Mouse (Mus musculus) liver, adult 2 months (tissue): ENCODE measurements around the gene Unc5c. TPM values are rescaled to one million over a fixed set of nuclear protein-coding genes. Genes with fewer than 3 reads are reported as not detected.

ENCODE experiments used
- DNase-seq: peaks from one replicate; pipeline ENCODE4 v3.0.0-alpha.2; 2011; ENCODE audit warnings: low read depth, low spot score; ENCODE audit errors: extremely low read depth
- H3K27ac ChIP-seq: fragments of 200-500 bp; replicated peaks from 2 replicates; pipeline ENCODE4 v1.5.1; 2012; ENCODE audit warnings: low read depth, mild to moderate bottlenecking, control low read depth, inconsistent platforms, low read length; ENCODE audit not compliant: insufficient read depth
- H3K27me3 ChIP-seq: fragments of 200-500 bp; 2 replicates; pipeline ENCODE4 v1.6.1; 2012; ENCODE audit warnings: mild to moderate bottlenecking, moderate library complexity, low read length, inconsistent platforms; ENCODE audit not compliant: control insufficient read depth, insufficient read depth
- H3K36me3 ChIP-seq: fragments of 200-500 bp; 2 replicates; pipeline ENCODE4 v1.6.1; 2012; ENCODE audit warnings: low read length, inconsistent platforms; ENCODE audit not compliant: control insufficient read depth, insufficient read depth
- H3K4me1 ChIP-seq: fragments of 200-500 bp; 2 replicates; pipeline ENCODE4 v1.6.1; 2011; ENCODE audit warnings: low read length; ENCODE audit not compliant: control insufficient read depth, insufficient read depth
- H3K4me3 ChIP-seq: fragments of 200-500 bp; 2 replicates; pipeline ENCODE4 v1.5.1; 2011; ENCODE audit warnings: low read depth, mild to moderate bottlenecking, control low read depth, low read length, moderate library complexity; ENCODE audit not compliant: insufficient read depth
- H3K79me2 ChIP-seq: fragments of 200-500 bp; 2 replicates; pipeline ENCODE4 v1.6.1; 2012; ENCODE audit warnings: inconsistent platforms, mild to moderate bottlenecking, low read length, moderate library complexity; ENCODE audit not compliant: control insufficient read depth, insufficient read depth
- H3K9ac ChIP-seq: fragments of 200-500 bp; 2 replicates; pipeline ENCODE4 v1.6.1; 2012; ENCODE audit warnings: low read depth, mild to moderate bottlenecking, control low read depth, inconsistent platforms, low read length
- CTCF ChIP-seq: fragments of 200-500 bp; IDR thresholded peaks from 2 replicates; pipeline ENCODE4 v1.5.1; 2011; ENCODE audit warnings: low read depth, low read length, control low read depth
- POLR2A ChIP-seq: fragments of 200-500 bp; IDR thresholded peaks from 2 replicates; pipeline ENCODE4 v1.6.1; 2011; ENCODE audit warnings: low read length, control low read depth; ENCODE audit not compliant: insufficient read depth; ENCODE audit errors: extremely low read depth
- WGBS: fragments of 180-500 bp; shearing (Covaris S2); methylation state at CpG from one replicate; pipeline ENCODE4 v1.1.7; 2018; 5-methylcytosine and 5-hydroxymethylcytosine counted together
- polyA plus RNA-seq: library from polyadenylated mRNA; depleted of rRNA; stranded (reverse); fragments of >200 nt; gene quantifications from 2 replicates; pipeline ENCODE4 v1.2.3, GENCODE M21; 2012
- total RNA-seq: library from RNA; depleted of rRNA; stranded (reverse); fragments of >200 nt; gene quantifications from 2 replicates; pipeline ENCODE4 v1.2.3, GENCODE M21; 2014

Unc5c gene
- total and polyA plus RNA-seq, 2 experiments, result not detected

GRCm38 (mm10) chr3:141660065-141661062, 195.3 kb downstream of the Unc5c start:
- no peaks in the 10 kb centered on the region for H3K79me2 ChIP-seq
- H3K9ac ChIP-seq, result no peak overlapping the region
- H3K4me3 ChIP-seq, result no peak overlapping the region
- TF ChIP-seq POLR2A (no peak), CTCF (no peak)
- WGBS, result 56% methylated on average over 15 of the region's 15 CpGs
- no peak overlapping the region for H3K27ac ChIP-seq
- no peaks in the 10 kb centered on the region for H3K36me3 ChIP-seq
- no peaks in the 10 kb centered on the region for H3K27me3 ChIP-seq
- no peak for DNase-seq
- no peaks in the 10 kb centered on the region for H3K4me1 ChIP-seq

DNA sequence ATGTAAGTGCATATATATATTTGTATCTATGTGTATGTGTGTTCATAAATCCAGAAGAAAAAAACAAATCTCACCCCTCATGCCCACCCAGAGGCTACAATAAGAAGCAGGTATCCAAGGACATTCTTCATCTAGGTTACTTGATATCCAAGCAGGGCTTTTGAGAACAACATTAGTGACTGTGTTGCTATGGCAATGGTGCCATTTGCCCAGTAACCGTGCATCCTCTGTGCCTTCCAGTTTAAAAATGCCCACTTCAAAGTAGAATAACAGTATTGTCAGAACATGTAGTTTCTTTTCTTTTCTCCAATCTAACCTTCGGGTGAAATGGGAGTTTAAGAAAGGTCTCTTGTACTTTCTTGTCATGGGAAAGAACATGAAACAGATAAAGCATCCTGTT, 224.1 kb downstream of the Unc5c start:
- no peak for DNase-seq
- Histone ChIP-seq H3K36me3 (no peaks in the 10 kb centered on the region), H3K9ac (no peak overlapping the region), H3K4me3 (no peak overlapping the region), H3K4me1 (no peaks in the 10 kb centered on the region), H3K27ac (no peak overlapping the region), H3K27me3 (no peaks in the 10 kb centered on the region), H3K79me2 (no peaks in the 10 kb centered on the region)
- WGBS, result 63% methylated on average over 2 of the region's 2 CpGs
- TF ChIP-seq POLR2A (no peak), CTCF (no peak)

- Histone ChIP-seq H3K79me2 (no peaks in the 10 kb centered on the region), H3K4me3 (no peak overlapping the region), H3K4me1 (no peaks in the 10 kb centered on the region), H3K9ac (no peak overlapping the region), H3K27ac (no peak overlapping the region), H3K36me3 (no peaks in the 10 kb centered on the region), H3K27me3 (no peaks in the 10 kb centered on the region)
- WGBS, result 71% methylated on average over 1 of the region's 1 CpGs
- DNase-seq, result no peak
- TF ChIP-seq POLR2A (no peak), CTCF (no peak)
Observed at GRCm38 (mm10) chr3:141690676-141691075, 225.7 kb downstream of the Unc5c start.

DNA sequence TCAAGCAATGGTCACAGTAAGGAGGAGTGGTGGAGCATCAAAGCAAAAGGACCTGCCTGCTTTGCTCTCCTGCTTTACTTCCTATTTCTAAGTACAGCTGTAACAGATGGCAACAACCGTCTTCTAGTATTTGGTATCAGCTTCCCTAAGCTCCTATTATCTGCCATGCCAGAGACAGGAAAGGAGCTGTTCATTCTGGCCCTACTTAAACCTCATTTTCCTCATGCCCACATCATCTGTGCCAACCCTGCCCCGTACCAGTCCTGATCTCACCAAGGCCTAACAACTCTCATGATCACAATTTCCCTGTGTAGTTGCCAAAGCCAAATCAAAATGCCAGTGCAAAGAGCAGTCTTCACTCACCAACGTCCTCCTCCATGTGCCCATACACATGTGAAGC, 226.4 kb downstream of the Unc5c start:
- no peak overlapping the region for H3K27ac ChIP-seq
- H3K36me3 ChIP-seq, result no peaks in the 10 kb centered on the region
- no peaks in the 10 kb centered on the region for H3K79me2 ChIP-seq
- no peaks in the 10 kb centered on the region for H3K4me1 ChIP-seq
- 64% methylated on average over 3 of the region's 3 CpGs for WGBS
- TF ChIP-seq POLR2A, result no peak
- no peak for TF ChIP-seq CTCF
- H3K9ac ChIP-seq, result no peak overlapping the region
- no peak for DNase-seq
- no peaks in the 10 kb centered on the region for H3K27me3 ChIP-seq
- H3K4me3 ChIP-seq, result no peak overlapping the region

GRCm38 (mm10) chr3:141691846-141692245, 226.8 kb downstream of the Unc5c start:
- Histone ChIP-seq H3K27ac (no peak overlapping the region), H3K27me3 (no peaks in the 10 kb centered on the region), H3K4me1 (no peaks in the 10 kb centered on the region), H3K9ac (no peak overlapping the region), H3K4me3 (no peak overlapping the region), H3K79me2 (no peaks in the 10 kb centered on the region), H3K36me3 (no peaks in the 10 kb centered on the region)
- DNase-seq, result no peak
- TF ChIP-seq CTCF, result no peak
- TF ChIP-seq POLR2A, result no peak
- whole genome bisulfite sequencing, result 82% methylated on average over 3 of the region's 3 CpGs

DNA sequence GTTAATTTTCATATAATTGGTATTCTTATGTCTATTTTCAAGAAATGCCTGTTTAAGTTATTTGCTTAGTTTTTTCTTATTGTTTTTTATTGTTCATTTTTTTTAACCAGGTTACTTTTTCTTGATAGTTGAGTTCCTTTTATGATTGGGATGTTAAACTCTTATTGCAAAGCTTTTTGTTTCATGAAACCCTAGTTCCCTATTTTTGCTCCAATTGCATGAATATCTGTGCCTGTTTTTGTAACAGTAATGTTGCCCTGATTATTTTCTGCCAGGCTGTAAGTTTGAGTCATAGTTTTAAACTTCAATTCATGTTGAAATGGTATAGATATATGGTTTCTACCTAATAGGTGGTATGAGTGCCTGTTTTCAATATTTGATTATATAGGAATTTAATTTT, 234.2 kb downstream of the Unc5c start:
- Histone ChIP-seq H3K27ac (no peak overlapping the region), H3K79me2 (no peaks in the 10 kb centered on the region), H3K27me3 (no peaks in the 10 kb centered on the region), H3K36me3 (no peaks in the 10 kb centered on the region), H3K4me1 (no peaks in the 10 kb centered on the region), H3K4me3 (no peak overlapping the region), H3K9ac (no peak overlapping the region)
- DNase-seq, result no peak
- TF ChIP-seq POLR2A (no peak), CTCF (no peak)
